Mouse (Mus musculus) bone marrow, adult 2 months (tissue): Measurements from ENCODE around the gene Oas3. TPM values are rescaled to one million over a fixed set of nuclear protein-coding genes. Genes with fewer than 3 reads are reported as not detected.
A peak's percentile ranks its signal among the peaks of the same experiment; 100 is the strongest.

ENCODE experiments used
- H3K27ac ChIP-seq: fragments of 200-500 bp; 2 replicates; pipeline ENCODE4 v1.5.1; 2012; ENCODE audit warnings: low read depth, mild to moderate bottlenecking, control low read depth, inconsistent platforms, low read length; ENCODE audit not compliant: control insufficient read depth, poor library complexity, insufficient read depth
- H3K4me1 ChIP-seq: fragments of 200-500 bp; 2 replicates; pipeline ENCODE4 v1.6.1; 2011; ENCODE audit warnings: low read length; ENCODE audit not compliant: control insufficient read depth, insufficient read depth
- H3K4me3 ChIP-seq: fragments of 200-500 bp; replicated peaks from 2 replicates; pipeline ENCODE3; 2011; ENCODE audit warnings: mild to moderate bottlenecking, low read depth, low read length, control low read depth; ENCODE audit not compliant: control insufficient read depth
- CTCF ChIP-seq: fragments of 200-500 bp; IDR thresholded peaks from 2 replicates; pipeline ENCODE4 v1.5.1; 2011; ENCODE audit warnings: low read length, control low read depth; ENCODE audit not compliant: control insufficient read depth, insufficient read depth
- POLR2A ChIP-seq: fragments of 200-500 bp; IDR thresholded peaks from 2 replicates; pipeline ENCODE4 v1.6.1; 2011; ENCODE audit warnings: low read depth, mild to moderate bottlenecking, control low read depth, low read length, borderline replicate concordance; ENCODE audit not compliant: control insufficient read depth
- WGBS: fragments of 180-500 bp; shearing (Covaris S2); methylation state at CpG from one replicate; pipeline ENCODE4 v1.1.7; 2018; 5-methylcytosine and 5-hydroxymethylcytosine counted together
- polyA plus RNA-seq: library from polyadenylated mRNA; stranded (reverse); fragments of >200 nt; gene quantifications from 2 replicates; pipeline ENCODE4 v1.2.4, GENCODE M21; 2011; ENCODE audit warnings: low replicate concordance; ENCODE audit not compliant: missing spikeins, insufficient read depth, insufficient read length

The Oas3 gene
- polyA plus RNA-seq, 1 experiment = 19.9 TPM

GRCm38 (mm10) chr5:120733696-120734095 is 43.8 kb downstream of the Oas3 start:
- 87% methylated on average over 3 of the region's 3 CpGs for WGBS
- Histone ChIP-seq H3K4me1 (no peaks in the 10 kb centered on the region; the same call in 1 of the 2 replicates), H3K4me3 (no peak overlapping the region), H3K27ac (no peak overlapping the region)
- TF ChIP-seq POLR2A (no peak), CTCF (no peak)

- TF ChIP-seq CTCF (no peak), POLR2A (no peak)
- no peak overlapping the region for H3K27ac ChIP-seq
- no peak overlapping the region for H3K4me3 ChIP-seq
- WGBS = 88% methylated on average over 1 of the region's 1 CpGs
- no peaks in the 10 kb centered on the region; the same call in 1 of the 2 replicates for H3K4me1 ChIP-seq
Measured at GRCm38 (mm10) chr5:120732740-120733139, 44.7 kb downstream of the Oas3 start.

- no peak for TF ChIP-seq POLR2A
- no peak for TF ChIP-seq CTCF
- H3K4me1 ChIP-seq = no peaks in the 10 kb centered on the region
- no peak overlapping the region for H3K4me3 ChIP-seq
- WGBS = 68% methylated on average over 10 of the region's 10 CpGs
- H3K27ac ChIP-seq = no peak overlapping the region
Measured at GRCm38 (mm10) chr5:120729319-120729718, 48.1 kb downstream of the Oas3 start.

GRCm38 (mm10) chr5:120725811-120726455 is 51.5 kb downstream of the Oas3 start:
- Histone ChIP-seq H3K27ac (no peak overlapping the region), H3K4me1 (no peaks in the 10 kb centered on the region), H3K4me3 (no peak overlapping the region)
- TF ChIP-seq CTCF (no peak), POLR2A (no peak)
- WGBS = 54% methylated on average over 12 of the region's 12 CpGs

GRCm38 (mm10) chr5:120721005-120721404 is 56.5 kb downstream of the Oas3 start:
- H3K27ac ChIP-seq = no peak overlapping the region
- no peaks in the 10 kb centered on the region for H3K4me1 ChIP-seq
- H3K4me3 ChIP-seq = no peak overlapping the region
- no peak for TF ChIP-seq POLR2A
- WGBS = 42% methylated on average over 7 of the region's 7 CpGs

GRCm38 (mm10) chr5:120718600-120719378 is 58.7 kb downstream of the Oas3 start:
- Histone ChIP-seq H3K4me1 (no peaks in the 10 kb centered on the region), H3K4me3 (no peak overlapping the region), H3K27ac (no peak overlapping the region)
- 62% methylated on average over 15 of the region's 15 CpGs for WGBS
- TF ChIP-seq CTCF = no peak
- no peak for TF ChIP-seq POLR2A

- WGBS = 69% methylated on average over 10 of the region's 10 CpGs
- no peaks in the 10 kb centered on the region for H3K4me1 ChIP-seq
- H3K27ac ChIP-seq = no peak overlapping the region
- H3K4me3 ChIP-seq = no peak overlapping the region
- TF ChIP-seq POLR2A = no peak
- TF ChIP-seq CTCF = no peak
Measured at GRCm38 (mm10) chr5:120717136-120717535, 60.3 kb downstream of the Oas3 start.

- H3K4me3 ChIP-seq = no peak overlapping the region
- WGBS = 3% methylated on average over 16 of the region's 16 CpGs
- no peaks in the 10 kb centered on the region for H3K4me1 ChIP-seq
- no peak overlapping the region for H3K27ac ChIP-seq
- no peak for TF ChIP-seq POLR2A
- TF ChIP-seq CTCF = peak; percentile 89
Measured at GRCm38 (mm10) chr5:120714314-120714713, 63.1 kb downstream of the Oas3 start.

GRCm38 (mm10) chr5:120712721-120713120 is 64.7 kb downstream of the Oas3 start:
- 82% methylated on average over 8 of the region's 8 CpGs for WGBS
- Histone ChIP-seq H3K4me1 (no peaks in the 10 kb centered on the region), H3K4me3 (no peak overlapping the region), H3K27ac (no peak overlapping the region)
- no peak for TF ChIP-seq CTCF
- TF ChIP-seq POLR2A = no peak
